Mouse (Mus musculus) adrenal gland, adult 8-10 months (tissue): ENCODE measurements around the gene Olfr1220. TPM values are rescaled to one million over a fixed set of nuclear protein-coding genes. Genes with fewer than 3 reads are reported as not detected.

Experiments used
- DNase-seq: peaks from one replicate; pipeline ENCODE4 v3.0.0; 2022
- total RNA-seq, 4 experiments: library from RNA; stranded (reverse); gene quantifications; 2 replicates each; pipeline ENCODE4 v1.2.4; 2022

Gene Olfr1220
- not detected for total RNA-seq

- DNase-seq: no peak
These were observed at the start of gene Olfr1220 for GRCm38 (mm10) chr2:89106735-89107134. Gene Olfr1220 (minus strand): TSS chr2:89106835.

DNA sequence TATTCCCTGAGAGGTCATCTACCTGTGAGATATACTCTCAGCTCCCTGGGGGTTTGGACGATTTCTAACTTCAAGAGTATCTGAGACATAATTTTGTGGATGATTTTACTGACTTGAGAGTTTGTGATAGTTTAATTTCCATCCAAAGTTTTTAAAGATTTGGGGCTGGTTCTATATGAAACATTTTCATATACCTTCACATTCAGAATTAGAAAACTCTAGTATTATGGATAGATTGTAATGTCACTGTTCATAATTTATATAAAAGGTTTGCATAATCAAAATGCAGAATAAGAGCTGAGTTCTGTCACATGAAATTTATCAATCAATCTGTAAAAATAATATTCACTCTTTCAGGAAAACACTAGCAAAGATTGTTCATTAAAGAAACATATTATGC is 44.8 kb upstream of the Olfr1220 start, which contains the start of gene Olfr1223:
Gene Olfr1223, minus strand, starts transcription at position 101 of the 400 bp plus-strand sequence.
- no peak for DNase-seq

DNA sequence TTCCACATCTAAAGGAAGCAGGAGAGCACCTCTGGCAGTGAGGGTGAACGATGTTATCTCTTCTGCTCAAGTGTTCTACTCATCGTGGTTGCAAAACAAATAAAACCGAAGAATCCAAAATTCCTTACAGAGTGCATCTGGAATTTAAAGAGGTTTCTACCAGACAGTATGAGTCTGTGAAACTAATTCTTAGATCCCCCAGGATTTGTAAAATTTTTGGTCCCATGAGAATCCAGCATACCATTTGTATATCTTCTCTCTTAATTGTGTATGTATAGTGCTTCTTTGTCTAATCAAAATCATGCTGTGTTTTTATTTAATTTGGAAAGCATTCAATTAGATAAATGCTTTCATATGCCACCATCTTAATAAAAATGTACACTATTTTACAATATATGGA is 26.3 kb upstream of the Olfr1220 start, which contains the start of gene Olfr1222:
Gene Olfr1222, minus strand, starts transcription at position 101 of the 400 bp plus-strand sequence.
- DNase-seq: no peak

DNA sequence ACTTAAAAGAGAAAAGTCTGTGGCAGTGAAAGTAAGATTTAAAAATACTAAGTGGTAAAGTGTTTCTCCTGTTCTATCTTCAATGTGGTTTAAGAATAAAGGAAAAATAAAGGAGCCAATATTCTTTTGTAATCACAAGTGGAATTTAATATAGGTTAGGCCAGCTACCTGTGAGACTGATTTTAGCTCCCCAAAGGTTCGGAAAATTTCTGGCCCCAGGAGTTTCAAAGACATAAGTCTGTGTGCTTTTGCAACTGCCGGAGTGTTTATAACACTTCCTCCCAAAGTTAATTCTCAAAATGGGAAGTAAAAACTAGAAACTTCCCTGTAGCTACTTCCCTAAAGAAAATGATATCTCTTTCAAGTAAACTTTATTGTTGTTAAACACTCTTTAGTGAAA is 10.5 kb upstream of the Olfr1220 start, which contains the start of gene Olfr1221:
Gene Olfr1221, minus strand, starts transcription at position 101 of the 400 bp plus-strand sequence.
- DNase-seq: no peak

DNA sequence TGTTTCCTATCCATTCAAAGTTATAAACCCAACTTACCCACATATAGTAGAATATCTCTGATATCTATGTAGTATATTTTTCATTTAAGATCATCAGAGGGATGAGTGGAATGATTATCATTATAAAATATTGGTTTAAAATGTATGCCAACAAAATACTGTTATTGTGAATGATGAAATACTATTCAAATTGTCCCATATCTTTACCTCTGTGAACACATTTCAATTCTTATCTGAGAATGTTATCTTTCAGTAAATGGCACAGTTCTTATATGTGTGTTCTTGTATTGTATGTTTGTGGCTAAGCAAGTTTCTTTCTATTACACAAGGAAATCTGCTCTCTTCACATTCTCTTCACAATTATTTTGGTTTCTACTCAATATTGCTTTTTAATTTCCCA is 984 bp downstream of the Olfr1220 start:
- no peak for DNase-seq

- no peak for DNase-seq
These were observed 12.8 kb downstream of the Olfr1220 start for GRCm38 (mm10) chr2:89093848-89094247.

GRCm38 (mm10) chr2:89083413-89083812 is 23.2 kb downstream of the Olfr1220 start, which contains the start of gene Olfr1219:
Gene Olfr1219 (minus strand): TSS chr2:89083513.
- DNase-seq: no peak

GRCm38 (mm10) chr2:89081487-89081886 is 25.1 kb downstream of the Olfr1220 start:
- no peak for DNase-seq

DNA sequence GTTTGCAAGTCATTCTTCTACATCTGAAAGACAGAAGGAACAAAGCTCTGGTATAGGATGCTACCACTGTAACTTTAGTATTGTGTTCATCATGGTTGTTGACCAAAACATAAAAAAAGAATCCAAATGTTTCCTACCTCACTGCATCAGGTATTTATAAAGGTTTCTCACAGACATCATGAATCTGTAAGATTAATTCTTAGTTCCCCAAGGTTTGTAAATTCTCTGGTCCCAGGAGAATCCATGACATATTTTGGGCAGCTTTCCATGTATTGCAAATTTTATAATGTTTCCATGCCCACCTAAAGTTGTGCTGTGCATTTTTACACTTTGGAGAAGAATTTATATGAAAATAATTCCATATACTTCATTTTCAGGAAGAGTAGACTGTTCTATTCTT is 45.5 kb downstream of the Olfr1220 start, which contains the start of gene Olfr1218:
Gene Olfr1218, minus strand, starts transcription at position 101 of the 400 bp plus-strand sequence.
- DNase-seq: no peak

Other genes with a start within 250 kb of the Olfr1220 start
- not detected for gene Olfr1206, start 243.6 kb downstream of the Olfr1220 start, total RNA-seq
- not detected for gene Olfr1208, start 204.5 kb downstream of the Olfr1220 start, total RNA-seq
- not detected for gene Olfr1209, start 191.7 kb downstream of the Olfr1220 start, total RNA-seq
- not detected for gene Olfr1211, start 168.7 kb downstream of the Olfr1220 start, total RNA-seq
- not detected for gene Olfr1212, start 152.9 kb downstream of the Olfr1220 start, total RNA-seq
- gene Gm13762, start 126.6 kb downstream of the Olfr1220 start, total RNA-seq: not detected
- gene Olfr1214, start 114.2 kb downstream of the Olfr1220 start, total RNA-seq: not detected
- not detected for gene Olfr1215, start 99.9 kb downstream of the Olfr1220 start, total RNA-seq
- not detected for gene Olfr1216, start 88.5 kb downstream of the Olfr1220 start, total RNA-seq
- not detected for gene Olfr1217, start 74.8 kb downstream of the Olfr1220 start, total RNA-seq
- not detected for gene Olfr1218, start 45.6 kb downstream of the Olfr1220 start, total RNA-seq
- not detected for gene Olfr1219, start 23.3 kb downstream of the Olfr1220 start, total RNA-seq
- not detected for gene Olfr1221, start 10.4 kb upstream of the Olfr1220 start, total RNA-seq
- gene Olfr1222, start 26.2 kb upstream of the Olfr1220 start, total RNA-seq: not detected
- not detected for gene Olfr1223, start 44.7 kb upstream of the Olfr1220 start, total RNA-seq
- not detected for gene Olfr1224-ps1, start 57.3 kb upstream of the Olfr1220 start, total RNA-seq
- not detected for gene Olfr1225, start 67.8 kb upstream of the Olfr1220 start, total RNA-seq
- not detected for gene Olfr1226, start 93.2 kb upstream of the Olfr1220 start, total RNA-seq
- not detected for gene Olfr1228, start 147.2 kb upstream of the Olfr1220 start, total RNA-seq
- not detected for gene Olfr1229, start 181.2 kb upstream of the Olfr1220 start, total RNA-seq
- not detected for gene Olfr1230, start 190.4 kb upstream of the Olfr1220 start, total RNA-seq
- gene Olfr1231, start 200.2 kb upstream of the Olfr1220 start, total RNA-seq: not detected
- not detected for gene Olfr1232, start 222.8 kb upstream of the Olfr1220 start, total RNA-seq
- not detected for gene Olfr1233, start 235.6 kb upstream of the Olfr1220 start, total RNA-seq